Mouse (Mus musculus) liver, embryonic 14.5 days (tissue): ENCODE results near the gene Pcyt1a.

Experiments used
- CTCF ChIP-seq: IDR thresholded peaks from 2 replicates; pipeline ENCODE4 v1.5.1; 2016; ENCODE audit warnings: antibody characterized with exemption, low read depth, control low read depth
- EP300 ChIP-seq: IDR thresholded peaks from 2 replicates; pipeline ENCODE4 v1.6.1; 2016; ENCODE audit warnings: antibody characterized with exemption, low read depth

GRCm38 (mm10) chr16:32460518-32460917 is 29.8 kb downstream of the Pcyt1a start:
- TF ChIP-seq CTCF: no peak
- TF ChIP-seq EP300: no peak
